Mouse (Mus musculus) liver, embryonic 14.5 days (tissue): ENCODE data around the gene Cpsf7. TPM values are rescaled to one million over a fixed set of nuclear protein-coding genes. Genes with fewer than 3 reads are reported as not detected.

Source experiments
- ATAC-seq: fragments of 200-750 bp; cut with Nextera tagmentation; 2 replicates; pipeline ENCODE4 v1.8.0; 2017; ENCODE audit warnings: moderate number of reproducible peaks, mild to moderate bottlenecking, moderate library complexity; ENCODE audit not compliant: insufficient read depth
- DNase-seq, 3 experiments: peaks; one replicate each; pipeline ENCODE4 v3.0.0-alpha.2; 2012 to 2013; ENCODE audit warnings: low read depth in 3 of 3, low spot score in 3 of 3
- H3K27ac ChIP-seq: fragments of 300-500 bp; sonication (generic); 2 replicates; pipeline ENCODE4 v1.5.1; 2014; ENCODE audit warnings: moderate library complexity, mild to moderate bottlenecking, control low read depth, inconsistent platforms
- H3K27me3 ChIP-seq: fragments of 300-500 bp; sonication (generic); 2 replicates; pipeline ENCODE4 v1.6.1; 2014; ENCODE audit warnings: mild to moderate bottlenecking, low read length, moderate library complexity; ENCODE audit not compliant: control insufficient read depth, insufficient read depth
- H3K36me3 ChIP-seq: fragments of 300-500 bp; sonication (generic); replicated peaks from 2 replicates; pipeline ENCODE4 v1.6.1; 2014; ENCODE audit warnings: low read depth; ENCODE audit not compliant: control insufficient read depth, insufficient read depth
- H3K4me1 ChIP-seq, 2 experiments: fragments of 200-500 bp in 1 of 2; fragments of 300-500 bp in 1 of 2; sonication (generic) in 1 of 2; replicated peaks; 2 replicates each; pipeline ENCODE4 v1.6.1; 2012 to 2014; ENCODE audit warnings: antibody characterized with exemption in 1 of 2, inconsistent platforms in 1 of 2, low read length in 1 of 2; ENCODE audit not compliant: control insufficient read depth in 2 of 2, insufficient read depth in 2 of 2
- H3K4me2 ChIP-seq: fragments of 300-500 bp; sonication (generic); 2 replicates; pipeline ENCODE4 v1.6.1; 2014; ENCODE audit warnings: low read depth, mild to moderate bottlenecking, control low read depth, moderate library complexity
- H3K4me3 ChIP-seq, 2 experiments: fragments of 200-500 bp in 1 of 2; fragments of 300-500 bp in 1 of 2; sonication (generic) in 1 of 2; 2 replicates each; pipeline ENCODE4 v1.5.1; 2012 to 2014; ENCODE audit warnings: low read depth in 2 of 2, low read length in 2 of 2, mild to moderate bottlenecking in 2 of 2, control low read depth in 1 of 2, inconsistent platforms in 1 of 2, moderate library complexity in 1 of 2; ENCODE audit not compliant: insufficient read depth in 1 of 2
- H3K9ac ChIP-seq: fragments of 300-500 bp; sonication (generic); replicated peaks from 2 replicates; pipeline ENCODE4 v1.6.1; 2014; ENCODE audit warnings: mild to moderate bottlenecking, control low read depth, moderate library complexity
- H3K9me3 ChIP-seq: fragments of 300-500 bp; sonication (generic); 2 replicates; pipeline ENCODE4 v1.6.1; 2016; ENCODE audit warnings: low read length, mixed read lengths; ENCODE audit not compliant: control insufficient read depth
- CTCF ChIP-seq: IDR thresholded peaks from 2 replicates; pipeline ENCODE4 v1.5.1; 2016; ENCODE audit warnings: antibody characterized with exemption, low read depth, control low read depth
- EP300 ChIP-seq: IDR thresholded peaks from 2 replicates; pipeline ENCODE4 v1.6.1; 2016; ENCODE audit warnings: antibody characterized with exemption, low read depth
- whole genome bisulfite sequencing: fragments of 180-500 bp; shearing (Covaris S2); extraction: QIAGEN DNeasy Blood & Tissue Kit; methylation state at CpG from one replicate; pipeline ENCODE4 v1.1.7; 2014; ENCODE audit not compliant: insufficient replicate concordance; 5-methylcytosine and 5-hydroxymethylcytosine counted together
- polyA plus RNA-seq, 2 experiments: library from polyadenylated mRNA; depleted of rRNA in 1 of 2; stranded (reverse) in 1 of 2; unstranded in 1 of 2; fragments of >200 nt; fragmentation: Nextera tagmentation in 1 of 2; extraction: Ambion mirVana in 1 of 2; gene quantifications; 2 replicates each; pipeline versions ENCODE4 v1.2.1 to v1.2.3; 2012 to 2014

The Cpsf7 gene
- polyA plus RNA-seq, 2 experiments, result 12.8 to 22.9 TPM

DNA sequence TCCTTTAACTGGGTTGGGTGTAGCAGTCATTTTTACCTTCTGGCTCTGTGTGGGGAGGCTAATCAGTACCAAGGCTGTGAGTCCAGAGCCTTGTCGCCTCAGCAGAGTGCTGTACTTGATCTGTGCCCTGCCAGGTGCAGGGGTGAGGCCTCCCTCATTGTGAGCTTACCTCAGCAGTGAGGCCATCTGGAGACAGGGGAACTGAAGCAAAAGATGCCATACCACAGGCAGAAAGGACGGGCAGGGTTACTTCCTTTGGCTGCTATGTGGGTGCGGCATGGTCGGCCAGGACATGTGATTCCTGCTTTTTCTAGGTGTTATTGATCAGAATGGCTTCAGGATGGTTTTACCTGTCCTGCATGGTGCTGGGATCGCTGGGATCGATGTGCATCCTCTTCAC is 56.9 kb downstream of the Cpsf7 start:
- ATAC-seq, result no peak

DNA sequence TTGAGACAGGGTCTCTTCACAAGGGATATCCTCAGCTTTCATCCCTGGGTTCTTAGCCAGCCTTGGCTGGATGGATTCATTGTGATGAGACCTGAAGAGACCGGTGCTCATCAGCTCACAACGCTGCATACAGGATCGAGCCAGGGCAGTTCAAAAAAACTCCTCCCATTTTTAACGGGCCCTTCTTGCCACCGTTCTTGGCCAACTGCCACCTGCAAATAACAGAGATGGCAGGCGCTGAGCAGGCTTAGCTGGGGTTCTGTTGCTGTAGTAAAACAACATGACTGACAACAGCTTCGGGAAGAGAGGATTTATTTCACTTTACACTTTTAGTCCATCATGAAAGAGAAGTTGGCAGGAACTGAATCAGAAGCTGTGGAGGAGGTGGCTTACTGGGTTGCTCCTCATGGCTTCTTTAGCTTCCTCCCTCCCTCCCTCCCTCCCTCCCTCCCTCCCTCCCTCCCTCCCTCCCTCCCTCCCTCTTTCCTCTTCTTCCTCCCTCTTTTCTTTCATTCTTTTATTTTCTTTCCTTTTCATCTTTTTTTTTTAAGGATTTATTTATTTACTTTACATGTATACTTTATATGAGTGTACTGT is 58.6 kb downstream of the Cpsf7 start:
- Histone ChIP-seq H3K9me3 (no peaks in the 10 kb centered on the region), H3K4me1 (peaks cover under 1 to 5% of the 10 kb centered on the region in 2 experiments; a peak in 3 of 4 replicates), H3K36me3 (no peaks in the 10 kb centered on the region), H3K4me2 (no peak overlapping the region), H3K27me3 (no peaks in the 10 kb centered on the region), H3K27ac (no peak overlapping the region), H3K4me3 (no peak overlapping the region), H3K9ac (no peak overlapping the region)
- no peak for ATAC-seq
- TF ChIP-seq EP300 (no peak), CTCF (no peak)
- DNase-seq, result no peak
- 59% methylated on average over 7 of the region's 7 CpGs for whole genome bisulfite sequencing

More for the DNA sequence above, 56.9 kb downstream of the Cpsf7 start:
- Histone ChIP-seq H3K27me3 (no peaks in the 10 kb centered on the region), H3K27ac (no peak overlapping the region), H3K36me3 (no peaks in the 10 kb centered on the region), H3K9me3 (no peaks in the 10 kb centered on the region), H3K4me2 (no peak overlapping the region), H3K9ac (no peak overlapping the region), H3K4me1 (peaks cover 11 to 13% of the 10 kb centered on the region in 2 experiments), H3K4me3 (no peak overlapping the region)
- TF ChIP-seq CTCF (no peak), EP300 (no peak)
- 75% methylated on average over 6 of the region's 6 CpGs for WGBS
- no peak for DNase-seq

DNA sequence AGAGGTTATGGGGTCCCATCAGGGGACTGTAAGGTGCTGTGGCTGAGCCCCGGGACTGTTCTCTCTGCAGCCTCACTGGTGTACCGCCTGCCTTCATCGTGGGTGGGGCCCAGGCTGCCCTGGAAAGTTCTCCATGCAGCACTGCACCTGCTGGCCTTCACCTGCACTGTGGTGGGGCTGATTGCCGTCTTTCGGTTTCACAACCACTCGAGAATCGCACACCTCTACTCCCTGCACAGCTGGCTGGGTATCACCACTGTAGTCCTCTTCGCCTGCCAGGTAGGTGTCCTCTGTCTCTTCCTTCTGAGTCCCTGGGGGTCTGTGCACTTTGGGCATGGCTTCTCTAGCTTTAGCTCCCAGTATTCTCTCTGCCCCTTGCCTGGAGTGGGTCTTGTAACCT is 60.0 kb downstream of the Cpsf7 start:
- H3K9me3 ChIP-seq, result no peaks in the 10 kb centered on the region
- no peak overlapping the region for H3K4me3 ChIP-seq
- no peak for DNase-seq
- H3K36me3 ChIP-seq, result no peaks in the 10 kb centered on the region
- no peak overlapping the region for H3K27ac ChIP-seq
- 0 out of 2 replicates have a peak, but pooled peaks have one; percentile 19 for ATAC-seq
- no peak overlapping the region for H3K9ac ChIP-seq
- no peak overlapping the region for H3K4me2 ChIP-seq
- no peaks in the 10 kb centered on the region for H3K27me3 ChIP-seq
- 77% methylated on average over 8 of the region's 8 CpGs for WGBS
- H3K4me1 ChIP-seq, result peaks cover 0 to 6% of the 10 kb centered on the region in 2 experiments; a peak in 2 of 4 replicates
- TF ChIP-seq CTCF (no peak), EP300 (no peak)

DNA sequence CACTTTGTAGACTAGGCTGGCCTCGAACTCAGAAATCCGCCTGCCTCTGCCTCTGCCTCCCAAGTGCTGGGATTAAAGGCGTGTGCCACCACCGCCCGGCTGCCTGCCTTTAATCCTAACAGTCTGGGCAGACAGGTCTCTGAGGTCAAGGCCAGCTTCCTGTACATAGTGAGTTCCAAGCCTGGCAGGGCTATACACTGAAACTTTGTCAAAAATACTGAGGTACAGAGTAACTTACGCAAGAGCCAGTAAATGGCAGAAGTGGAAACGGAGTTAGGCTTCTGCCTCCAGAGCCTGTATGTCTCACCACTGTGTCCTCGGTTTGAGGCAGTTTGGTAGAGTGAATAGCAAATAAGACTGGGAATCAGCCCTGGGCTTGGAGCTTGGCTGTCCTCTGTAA is 62.2 kb downstream of the Cpsf7 start:
- WGBS, result 67% methylated on average over 8 of the region's 8 CpGs
- Histone ChIP-seq H3K4me3 (no peak overlapping the region), H3K36me3 (no peaks in the 10 kb centered on the region), H3K27me3 (no peaks in the 10 kb centered on the region), H3K4me1 (peaks cover 0 to 6% of the 10 kb centered on the region in 2 experiments; a peak in 2 of 4 replicates), H3K9me3 (no peaks in the 10 kb centered on the region), H3K27ac (no peak overlapping the region), H3K9ac (no peak overlapping the region), H3K4me2 (no peak overlapping the region)
- ATAC-seq, result no peak
- TF ChIP-seq EP300 (no peak), CTCF (no peak)
- no peak for DNase-seq

DNA sequence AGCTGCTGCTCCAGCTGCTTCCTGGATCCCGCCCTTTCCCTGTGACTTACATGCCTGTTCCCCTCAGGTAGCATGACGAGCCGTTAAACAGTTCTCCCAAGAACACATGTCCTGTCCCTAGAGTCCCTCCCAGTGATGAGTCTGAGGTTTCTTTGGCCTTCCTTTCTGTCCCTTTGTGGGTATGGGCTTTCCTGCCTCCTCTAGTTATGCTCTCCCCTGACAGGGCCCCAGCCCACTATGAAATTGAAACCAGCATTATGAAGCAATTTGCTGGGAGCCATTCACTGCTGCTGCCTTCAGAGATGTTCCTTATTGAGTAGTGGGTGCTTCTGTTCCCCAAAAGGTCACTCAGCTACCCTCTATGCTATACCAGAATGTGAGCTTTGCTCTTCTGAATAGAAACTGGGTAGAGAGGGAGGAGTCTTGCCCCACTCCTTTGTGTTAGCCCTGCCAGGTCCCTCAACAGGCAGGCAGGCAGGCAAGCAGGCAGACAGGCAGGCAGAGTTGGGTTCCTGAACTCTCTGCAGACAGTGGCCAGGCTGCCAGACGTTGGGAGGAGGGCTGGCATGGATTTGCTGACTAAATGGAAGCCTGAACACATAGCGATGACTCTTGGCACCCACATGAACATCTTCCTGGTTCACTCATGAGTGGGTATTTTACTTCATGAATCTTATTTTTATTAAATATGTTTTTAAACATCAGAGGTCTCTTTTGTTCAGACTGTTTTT is 64.2 kb downstream of the Cpsf7 start:
- Histone ChIP-seq H3K4me2 (no peak overlapping the region), H3K36me3 (no peaks in the 10 kb centered on the region), H3K27me3 (no peaks in the 10 kb centered on the region), H3K9me3 (no peaks in the 10 kb centered on the region), H3K4me3 (no peak overlapping the region), H3K4me1 (peaks cover 0 to 6% of the 10 kb centered on the region in 2 experiments; a peak in 2 of 4 replicates), H3K27ac (no peak overlapping the region), H3K9ac (peak overlapping the region; percentile 3)
- 34% methylated on average over 5 of the region's 5 CpGs for WGBS
- no peak for TF ChIP-seq CTCF
- TF ChIP-seq EP300, result no peak
- DNase-seq (no peak), ATAC-seq (no peak)
